Mouse (Mus musculus) heart, adult 2 months (tissue): ENCODE measurements around the gene Fgfr2. TPM values are rescaled to one million over a fixed set of nuclear protein-coding genes. Genes with fewer than 3 reads are reported as not detected.

Source experiments
- DNase-seq, 2 experiments: peaks; one replicate each; pipeline ENCODE4 v3.0.0; 2021
- H3K27ac ChIP-seq: fragments of 200-600 bp; 2 replicates; pipeline ENCODE4 v1.8.1; 2022
- H3K27me3 ChIP-seq: fragments of 200-500 bp; 2 replicates; pipeline ENCODE4 v1.6.1; 2012; ENCODE audit warnings: mild to moderate bottlenecking, low read length, inconsistent platforms, mixed read lengths; ENCODE audit not compliant: control insufficient read depth, insufficient read depth
- H3K36me3 ChIP-seq: fragments of 200-500 bp; 2 replicates; pipeline ENCODE4 v1.6.1; 2012; ENCODE audit warnings: low read length, inconsistent platforms; ENCODE audit not compliant: control insufficient read depth, insufficient read depth
- H3K4me1 ChIP-seq: fragments of 200-500 bp; 2 replicates; pipeline ENCODE4 v1.6.1; 2011; ENCODE audit warnings: low read length; ENCODE audit not compliant: control insufficient read depth, insufficient read depth
- H3K4me3 ChIP-seq: fragments of 200-600 bp; 2 replicates; pipeline ENCODE4 v1.8.1; 2022
- H3K79me2 ChIP-seq: fragments of 200-500 bp; replicated peaks from 2 replicates; pipeline ENCODE4 v1.6.1; 2012; ENCODE audit warnings: mild to moderate bottlenecking, inconsistent platforms, low read length, moderate library complexity, mixed read lengths; ENCODE audit not compliant: control insufficient read depth, insufficient read depth
- H3K9ac ChIP-seq: fragments of 200-500 bp; 2 replicates; pipeline ENCODE4 v1.6.1; 2012; ENCODE audit warnings: low read depth, mild to moderate bottlenecking, control low read depth, inconsistent platforms, low read length, mixed read lengths
- CTCF ChIP-seq: fragments of 200-600 bp; IDR thresholded peaks from 2 replicates; pipeline ENCODE4 v1.8.1; 2022; ENCODE audit warnings: antibody characterized with exemption, mild to moderate bottlenecking, moderate library complexity
- EP300 ChIP-seq: fragments of 200-500 bp; IDR thresholded peaks from 2 replicates; pipeline ENCODE4 v1.6.1; 2011; ENCODE audit warnings: low read depth, low read length, control low read depth; ENCODE audit not compliant: insufficient read depth
- POLR2A ChIP-seq: fragments of 200-500 bp; IDR thresholded peaks from 2 replicates; pipeline ENCODE4 v1.6.1; 2011; ENCODE audit warnings: mild to moderate bottlenecking, low read depth, low read length, control low read depth; ENCODE audit not compliant: insufficient read depth
- WGBS: fragments of 180-500 bp; shearing (Covaris S2); methylation state at CpG from one replicate; pipeline ENCODE4 v1.1.7; 2018; 5-methylcytosine and 5-hydroxymethylcytosine counted together
- intact Hi-C: fragments of 180-260 bp; cut with DNase I; formaldehyde crosslinking; loops from one replicate; pipeline ENCODE4 v1.15.1; 2025
- polyA plus RNA-seq: library from polyadenylated mRNA; depleted of rRNA; stranded (reverse); fragments of >200 nt; gene quantifications from 2 replicates; pipeline ENCODE4 v1.2.3, GENCODE M21; 2012
- total RNA-seq, 2 experiments: library from RNA; stranded (reverse); gene quantifications; 2 replicates each; pipeline ENCODE4 v1.2.3; 2021

Fgfr2 gene
- total and polyA plus RNA-seq, 3 experiments = 1.1 to 2.0 (median 1.3) TPM

GRCm38 (mm10) chr7:132541566-132541965 is 581.6 kb downstream of the Fgfr2 start:
- WGBS = 79% methylated on average over 3 of the region's 3 CpGs
- intact Hi-C loops = no loop called here
- no peak for TF ChIP-seq POLR2A
- TF ChIP-seq EP300 = no peak
- no peak for TF ChIP-seq CTCF
- Histone ChIP-seq H3K36me3 (no peaks in the 10 kb centered on the region), H3K27ac (no peak overlapping the region), H3K4me3 (no peak overlapping the region), H3K27me3 (no peaks in the 10 kb centered on the region), H3K4me1 (no peaks in the 10 kb centered on the region), H3K79me2 (no peaks in the 10 kb centered on the region), H3K9ac (no peak overlapping the region)
- no peak for DNase-seq

GRCm38 (mm10) chr7:132540597-132540996 is 582.6 kb downstream of the Fgfr2 start:
- intact Hi-C loops = no loop called here
- Histone ChIP-seq H3K27ac (no peak overlapping the region), H3K9ac (no peak overlapping the region), H3K36me3 (no peaks in the 10 kb centered on the region), H3K27me3 (no peaks in the 10 kb centered on the region), H3K4me1 (no peaks in the 10 kb centered on the region), H3K4me3 (no peak overlapping the region), H3K79me2 (no peaks in the 10 kb centered on the region)
- no peak for DNase-seq
- 83% methylated on average over 4 of the region's 4 CpGs for WGBS
- TF ChIP-seq EP300 (no peak), POLR2A (no peak), CTCF (no peak)

- Histone ChIP-seq H3K79me2 (no peaks in the 10 kb centered on the region), H3K27me3 (no peaks in the 10 kb centered on the region), H3K36me3 (no peaks in the 10 kb centered on the region), H3K4me3 (no peak overlapping the region), H3K9ac (no peak overlapping the region), H3K27ac (no peak overlapping the region), H3K4me1 (no peaks in the 10 kb centered on the region; the same call in 1 of the 2 replicates)
- intact Hi-C loops = no loop called here
- no peak for DNase-seq
- TF ChIP-seq CTCF (no peak), POLR2A (no peak), EP300 (no peak)
- WGBS = 63% methylated on average over 3 of the region's 3 CpGs
Measured at GRCm38 (mm10) chr7:132529206-132529605, 593.9 kb downstream of the Fgfr2 start.

- Histone ChIP-seq H3K79me2 (no peaks in the 10 kb centered on the region), H3K36me3 (no peaks in the 10 kb centered on the region), H3K4me1 (no peaks in the 10 kb centered on the region), H3K9ac (no peak overlapping the region), H3K27ac (no peak overlapping the region), H3K4me3 (no peak overlapping the region), H3K27me3 (no peaks in the 10 kb centered on the region)
- TF ChIP-seq CTCF = no peak
- TF ChIP-seq EP300 = no peak
- no peak for TF ChIP-seq POLR2A
- intact Hi-C loops = no loop called here
- DNase-seq = no peak
- WGBS = 50% methylated on average over 7 of the region's 7 CpGs
Measured at GRCm38 (mm10) chr7:132513419-132513982, 609.6 kb downstream of the Fgfr2 start.

- no peak overlapping the region for H3K27ac ChIP-seq
- no peaks in the 10 kb centered on the region for H3K36me3 ChIP-seq
- no peaks in the 10 kb centered on the region for H3K79me2 ChIP-seq
- H3K9ac ChIP-seq = no peak overlapping the region
- no peak for TF ChIP-seq POLR2A
- TF ChIP-seq EP300 = no peak
- no peak for TF ChIP-seq CTCF
- 46% methylated on average over 2 of the region's 2 CpGs for WGBS
- H3K4me1 ChIP-seq = no peaks in the 10 kb centered on the region
- DNase-seq = peak; percentile 8 to 18
- intact Hi-C loops = no loop called here
- no peak overlapping the region for H3K4me3 ChIP-seq
- H3K27me3 ChIP-seq = no peaks in the 10 kb centered on the region
Measured at GRCm38 (mm10) chr7:132509110-132509509, 614.0 kb downstream of the Fgfr2 start.

- no peak overlapping the region for H3K4me3 ChIP-seq
- TF ChIP-seq EP300 = no peak
- no peak for TF ChIP-seq POLR2A
- peak; percentile 49 for TF ChIP-seq CTCF
- H3K36me3 ChIP-seq = no peaks in the 10 kb centered on the region
- H3K4me1 ChIP-seq = no peaks in the 10 kb centered on the region
- intact Hi-C loops = no loop called here
- no peak overlapping the region for H3K9ac ChIP-seq
- H3K27ac ChIP-seq = no peak overlapping the region
- H3K79me2 ChIP-seq = no peaks in the 10 kb centered on the region
- DNase-seq = no peak
- 63% methylated on average over 4 of the region's 4 CpGs for WGBS
- H3K27me3 ChIP-seq = no peaks in the 10 kb centered on the region
Measured at GRCm38 (mm10) chr7:132507361-132507760, 615.8 kb downstream of the Fgfr2 start.
